8 mouse cellular contexts compared by ENCODE assay signal in the genomic region with DNA sequence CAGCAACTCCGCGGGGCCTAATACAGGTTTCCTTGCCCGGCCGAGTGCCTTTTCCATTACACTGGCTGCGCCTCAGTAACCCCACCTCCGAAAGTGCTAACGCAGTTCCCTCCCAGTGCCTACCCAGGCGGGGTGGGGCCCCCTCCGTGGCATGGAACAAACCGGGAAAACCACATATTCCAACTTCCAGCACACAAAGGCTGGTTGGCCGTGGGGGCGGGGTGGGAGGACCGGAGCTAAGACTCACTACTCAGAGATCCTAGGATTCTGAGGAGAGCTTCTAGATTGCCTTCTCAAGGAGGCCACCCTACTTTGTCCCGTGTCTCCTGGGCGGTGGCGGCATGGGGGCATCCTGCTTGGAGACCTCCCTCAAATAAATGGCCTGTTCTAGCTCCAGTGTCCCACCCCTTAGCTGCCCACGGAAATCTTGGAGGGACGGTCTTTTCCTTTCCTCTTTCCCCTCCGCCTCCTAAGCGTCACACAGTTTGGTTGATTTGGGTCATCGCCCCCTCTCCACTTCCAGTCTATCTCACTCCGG. TPM values are rescaled to one million over a fixed set of nuclear protein-coding genes. Genes with fewer than 3 reads are reported as not detected.
DNase-seq lines count a peak whose midpoint lies in the region; ATAC-seq and TF ChIP-seq lines count a peak whose summit lies in the region.

No protein-coding gene starts in this region.

- H3K4me2 ChIP-seq in lung, postnatal 0 days (replicated peaks; ENCODE audit: low read depth, low read length): peak overlapping the region; percentile 93

- peak overlapping the region; percentile 77 for H3K4me3 ChIP-seq in lung, postnatal 0 days (ENCODE audit: low read depth, low read length)

- WGBS in lung, postnatal 0 days: 1% methylated on average over 21 of the region's 22 CpGs

- peak; percentile 84 for DNase-seq in ZHBTc4 (ENCODE audit: low read depth, low spot score)
- DNase-seq in embryo, embryonic 11.5 days (ENCODE audit: low read depth, low spot score): peak; percentile 46
- DNase-seq in heart, adult 9 months (ENCODE audit: low spot score in 2 of 2): peak; percentile 77 to 82
- peak; percentile 82 for DNase-seq in kidney, adult 9 months
- DNase-seq in lung, postnatal 0 days (ENCODE audit: low spot score): peak; percentile 95
- DNase-seq in spleen, adult 18-20 months: peak; percentile 13 to 23
- DNase-seq in frontal cortex, postnatal 36 days (ENCODE audit: low spot score in 2 of 2): no peak
- no peak for DNase-seq in frontal cortex, adult 2 months (ENCODE audit: extremely low spot score in 1 of 2, low spot score in 1 of 2)

- H3K36me3 ChIP-seq in lung, postnatal 0 days (ENCODE audit: insufficient read depth, low read length): no peaks in the 10 kb centered on the region

- no peaks in the 10 kb centered on the region for H3K27me3 ChIP-seq in lung, postnatal 0 days (replicated peaks; ENCODE audit: insufficient read depth, low read length)

- peak; percentile 81 for TF ChIP-seq EP300 in lung, postnatal 0 days (IDR thresholded peaks at IDR 0.05)

- H3K4me1 ChIP-seq in lung, postnatal 0 days (ENCODE audit: insufficient read depth, low read depth, low read length): peaks cover 10% of the 10 kb centered on the region; the same call in 1 of the 2 replicates

- peak overlapping the region; percentile 98 for H3K27ac ChIP-seq in lung, postnatal 0 days (ENCODE audit: low read length)

- peak overlapping the region; percentile 62 for H3K9ac ChIP-seq in lung, postnatal 0 days (replicated peaks; ENCODE audit: low read depth)

- peak; percentile 83 for ATAC-seq in lung, postnatal 0 days

- 0 out of 2 replicates have a peak, but pooled peaks have one; percentile 1 for TF ChIP-seq CTCF in lung, postnatal 0 days (IDR thresholded peaks at IDR 0.05)

- no peaks in the 10 kb centered on the region for H3K9me3 ChIP-seq in lung, postnatal 0 days (ENCODE audit: low read length)

RNA-seq across cellular contexts. Expression of a gene that starts 0.7 kb away (rescaled TPM):
- polyA plus RNA-seq in lung, postnatal 0 days (2015; fragmentation: Nextera tagmentation; extraction: Ambion mirVana): 4.9 and 5.2 TPM in 2 replicates
- 6.4 and 6.8 TPM in 2 replicates for polyA plus RNA-seq in frontal cortex, adult 2 months (2012; rRNA removed)

RNA-seq across cellular contexts. Expression of a gene that starts 39.5 kb away (rescaled TPM):
- polyA plus RNA-seq in lung, postnatal 0 days (2015; fragmentation: Nextera tagmentation; extraction: Ambion mirVana): 4.1 and 6.3 TPM in 2 replicates
- 0.23 and 0.24 TPM in 2 replicates for polyA plus RNA-seq in frontal cortex, adult 2 months (2012; rRNA removed)

Comparison
In these comparisons a context has a peak if more than half of its experiments do, and no peak if none do; other contexts are left out.
1. DNase-seq: peak in ZHBTc4 (single experiment), embryo, embryonic 11.5 days (single experiment), heart, adult 9 months (2 of 2), kidney, adult 9 months (single experiment), lung, postnatal 0 days (single experiment) and spleen, adult 18-20 months (2 of 2); none in frontal cortex, postnatal 36 days (0 of 2) and frontal cortex, adult 2 months (0 of 2).